Mouse (Mus musculus) neural tube, embryonic 15.5 days (tissue): ENCODE measurements at regions not wholly inside any gene's neighbourhood (a gene's known extent, or its start where the extent isn't known, plus 50 kb on each side); places are given as distances from the start of the nearest gene placed in this dataset.

ENCODE experiments used
- ATAC-seq: fragments of 200-750 bp; cut with Nextera tagmentation; 2 replicates; pipeline ENCODE4 v1.8.0; 2017; ENCODE audit warnings: mild to moderate bottlenecking, moderate TSS enrichment, moderate library complexity; ENCODE audit not compliant: low FRiP score
- H3K27ac ChIP-seq: fragments of 300-500 bp; sonication (generic); replicated peaks from 2 replicates; pipeline ENCODE4 v1.5.1; 2015; ENCODE audit warnings: mild to moderate bottlenecking, inconsistent platforms
- H3K27me3 ChIP-seq: fragments of 300-500 bp; sonication (generic); replicated peaks from 2 replicates; pipeline ENCODE4 v1.6.1; 2015; ENCODE audit warnings: inconsistent platforms
- H3K36me3 ChIP-seq: fragments of 300-500 bp; sonication (generic); 2 replicates; pipeline ENCODE4 v1.6.1; 2015; ENCODE audit warnings: inconsistent platforms
- H3K4me1 ChIP-seq: fragments of 300-500 bp; sonication (generic); 2 replicates; pipeline ENCODE4 v1.6.1; 2015; ENCODE audit warnings: inconsistent platforms
- H3K4me2 ChIP-seq: fragments of 300-500 bp; sonication (generic); 2 replicates; pipeline ENCODE4 v1.6.1; 2015; ENCODE audit warnings: inconsistent platforms, mild to moderate bottlenecking, moderate library complexity
- H3K4me3 ChIP-seq: fragments of 300-500 bp; sonication (generic); replicated peaks from 2 replicates; pipeline ENCODE4 v1.5.1; 2015; ENCODE audit warnings: mild to moderate bottlenecking, inconsistent platforms
- H3K9ac ChIP-seq: fragments of 300-500 bp; sonication (generic); replicated peaks from 2 replicates; pipeline ENCODE4 v1.6.1; 2015; ENCODE audit warnings: mild to moderate bottlenecking, inconsistent platforms
- H3K9me3 ChIP-seq: fragments of 300-500 bp; sonication (generic); replicated peaks from 2 replicates; pipeline ENCODE4 v1.6.1; 2016; ENCODE audit warnings: inconsistent platforms
- WGBS: fragments of 180-500 bp; shearing (Covaris S2); methylation state at CpG from one replicate; pipeline ENCODE4 v1.1.7; 2015; ENCODE audit warnings: mixed read lengths; 5-methylcytosine and 5-hydroxymethylcytosine counted together

GRCm38 (mm10) chr11:56215706-56216105 is 174.9 kb upstream of the Nmur2 start:
- H3K4me2 ChIP-seq: no peak overlapping the region
- whole genome bisulfite sequencing: 92% methylated on average over 2 of the region's 2 CpGs
- H3K9ac ChIP-seq: no peak overlapping the region
- H3K27me3 ChIP-seq: no peaks in the 10 kb centered on the region
- H3K36me3 ChIP-seq: no peaks in the 10 kb centered on the region
- no peak for ATAC-seq
- no peak overlapping the region for H3K4me3 ChIP-seq
- H3K9me3 ChIP-seq: no peaks in the 10 kb centered on the region
- H3K4me1 ChIP-seq: no peaks in the 10 kb centered on the region
- no peak overlapping the region for H3K27ac ChIP-seq

- 93% methylated on average over 3 of the region's 3 CpGs for WGBS
- H3K4me2 ChIP-seq: no peak overlapping the region
These were observed 161.0 kb upstream of the Nmur2 start for GRCm38 (mm10) chr11:56201844-56202243.

GRCm38 (mm10) chr11:56195316-56195715 is 154.5 kb upstream of the Nmur2 start:
- Histone ChIP-seq H3K9ac (no peak overlapping the region), H3K27ac (no peak overlapping the region), H3K4me3 (no peak overlapping the region), H3K4me2 (no peak overlapping the region), H3K36me3 (no peaks in the 10 kb centered on the region), H3K4me1 (no peaks in the 10 kb centered on the region), H3K27me3 (no peaks in the 10 kb centered on the region), H3K9me3 (no peaks in the 10 kb centered on the region)
- 85% methylated on average over 3 of the region's 3 CpGs for WGBS
- no peak for ATAC-seq

More at GRCm38 (mm10) chr11:56201844-56202243, 161.0 kb upstream of the Nmur2 start:
- no peak overlapping the region for H3K27ac ChIP-seq
- no peaks in the 10 kb centered on the region for H3K36me3 ChIP-seq
- ATAC-seq: no peak
- no peaks in the 10 kb centered on the region for H3K4me1 ChIP-seq
- H3K9ac ChIP-seq: no peak overlapping the region
- H3K4me3 ChIP-seq: no peak overlapping the region
- H3K27me3 ChIP-seq: no peaks in the 10 kb centered on the region
- H3K9me3 ChIP-seq: no peaks in the 10 kb centered on the region

GRCm38 (mm10) chr11:56193426-56193825 is 152.6 kb upstream of the Nmur2 start:
- Histone ChIP-seq H3K9me3 (no peaks in the 10 kb centered on the region), H3K4me3 (no peak overlapping the region), H3K27me3 (no peaks in the 10 kb centered on the region), H3K9ac (no peak overlapping the region), H3K4me2 (no peak overlapping the region), H3K36me3 (no peaks in the 10 kb centered on the region), H3K27ac (no peak overlapping the region), H3K4me1 (no peaks in the 10 kb centered on the region)
- WGBS: 31% methylated on average over 2 of the region's 2 CpGs
- ATAC-seq: no peak

DNA sequence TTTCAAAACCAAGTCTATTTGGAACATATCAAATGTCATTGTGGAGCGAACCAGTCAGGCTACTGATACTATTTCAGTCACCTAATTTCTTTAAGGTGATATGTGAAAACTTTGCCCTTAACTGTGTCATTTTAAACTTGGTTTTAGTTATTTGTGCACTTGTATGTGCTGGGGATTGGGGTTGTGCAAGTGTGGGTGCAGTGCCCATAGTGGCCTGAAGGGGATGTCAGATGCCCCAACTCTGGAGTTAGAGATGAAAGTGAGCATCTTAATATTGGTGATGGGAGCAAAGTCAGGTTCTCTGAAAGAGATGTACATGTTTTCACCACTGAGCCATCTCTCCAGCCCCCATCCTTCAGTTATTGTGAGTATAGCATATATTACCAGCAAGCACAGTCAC is 133.1 kb upstream of the Nmur2 start:
- Histone ChIP-seq H3K4me2 (no peak overlapping the region), H3K4me1 (no peaks in the 10 kb centered on the region), H3K27ac (no peak overlapping the region), H3K4me3 (no peak overlapping the region), H3K36me3 (no peaks in the 10 kb centered on the region), H3K9me3 (no peaks in the 10 kb centered on the region), H3K9ac (no peak overlapping the region), H3K27me3 (no peaks in the 10 kb centered on the region)
- ATAC-seq: no peak
- WGBS: 86% methylated on average over 1 of the region's 1 CpGs

GRCm38 (mm10) chr11:56173246-56173645 is 132.4 kb upstream of the Nmur2 start:
- WGBS: 86% methylated on average over 3 of the region's 3 CpGs
- Histone ChIP-seq H3K9me3 (no peaks in the 10 kb centered on the region), H3K27ac (no peak overlapping the region), H3K27me3 (no peaks in the 10 kb centered on the region), H3K9ac (no peak overlapping the region), H3K4me2 (no peak overlapping the region), H3K4me1 (no peaks in the 10 kb centered on the region), H3K4me3 (no peak overlapping the region), H3K36me3 (no peaks in the 10 kb centered on the region)
- ATAC-seq: no peak

DNA sequence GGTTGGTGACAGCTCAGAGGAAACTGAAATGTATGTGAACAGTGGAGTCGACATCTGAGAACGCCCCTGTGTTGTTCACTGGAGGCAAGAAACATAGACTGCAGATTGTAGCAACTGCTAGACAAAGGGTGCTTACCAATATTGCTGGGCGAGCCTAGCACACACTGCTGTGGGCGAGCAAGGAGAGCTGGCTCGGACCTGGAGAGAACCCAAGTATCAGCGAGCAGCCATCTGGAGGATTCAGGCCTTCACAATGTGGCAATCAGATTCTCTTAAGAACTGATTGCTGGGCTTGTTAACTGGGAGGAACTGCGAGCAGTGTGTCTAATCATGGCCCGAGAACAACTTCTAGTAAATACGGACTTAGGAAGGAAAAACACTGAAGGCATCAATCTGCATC is 128.8 kb upstream of the Nmur2 start:
- no peaks in the 10 kb centered on the region for H3K36me3 ChIP-seq
- no peak overlapping the region for H3K4me2 ChIP-seq
- H3K9me3 ChIP-seq: no peaks in the 10 kb centered on the region
- no peak for ATAC-seq
- no peak overlapping the region for H3K9ac ChIP-seq
- H3K27ac ChIP-seq: no peak overlapping the region
- 76% methylated on average over 9 of the region's 9 CpGs for WGBS
- no peaks in the 10 kb centered on the region for H3K27me3 ChIP-seq
- no peak overlapping the region for H3K4me3 ChIP-seq
- H3K4me1 ChIP-seq: no peaks in the 10 kb centered on the region

DNA sequence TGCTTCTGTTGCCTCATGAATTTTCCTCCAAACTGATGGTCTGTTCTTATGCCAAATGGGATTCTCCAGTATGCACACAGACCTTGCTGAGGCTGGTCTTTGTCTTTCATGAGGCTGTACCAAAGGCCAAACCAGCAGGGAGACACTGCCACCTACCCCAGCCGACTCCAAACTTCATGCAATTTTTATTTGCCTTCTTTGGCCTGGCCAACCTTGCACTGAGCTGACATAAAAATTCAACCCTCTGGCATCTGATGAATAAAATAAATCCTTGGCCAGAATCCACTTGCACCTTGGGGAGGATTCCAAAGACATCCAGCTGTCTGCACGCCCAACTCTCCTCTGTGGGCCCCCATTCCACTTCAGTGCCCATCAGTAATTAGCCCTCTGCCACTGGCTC is 126.0 kb upstream of the Nmur2 start:
- no peak for ATAC-seq
- Histone ChIP-seq H3K27ac (no peak overlapping the region), H3K4me3 (no peak overlapping the region), H3K27me3 (no peaks in the 10 kb centered on the region), H3K9ac (no peak overlapping the region), H3K4me1 (no peaks in the 10 kb centered on the region), H3K4me2 (no peak overlapping the region), H3K36me3 (no peaks in the 10 kb centered on the region), H3K9me3 (no peaks in the 10 kb centered on the region)
- WGBS: 54% methylated on average over 2 of the region's 2 CpGs

DNA sequence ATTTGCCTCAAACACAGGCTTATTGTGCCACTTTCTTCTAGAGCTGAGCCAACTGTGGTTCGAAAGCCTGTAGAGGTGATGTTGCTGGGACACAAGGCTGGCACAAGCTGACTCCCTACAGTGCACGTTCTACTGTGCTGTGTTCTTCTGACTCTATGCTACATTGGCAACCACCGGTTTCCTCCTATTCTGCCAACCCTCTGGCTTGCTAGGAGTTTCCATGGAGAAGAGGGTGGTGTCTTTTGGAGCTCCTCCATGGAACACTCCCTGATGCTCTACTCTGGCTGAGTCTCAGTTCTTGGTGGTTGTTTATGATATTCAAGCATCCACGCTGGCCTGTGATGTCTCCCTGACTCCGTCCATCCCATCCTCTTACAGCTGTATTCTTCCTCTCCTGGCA is 124.9 kb upstream of the Nmur2 start:
- ATAC-seq: no peak
- 86% methylated on average over 5 of the region's 5 CpGs for WGBS
- no peak overlapping the region for H3K4me2 ChIP-seq
- no peak overlapping the region for H3K4me3 ChIP-seq
- no peaks in the 10 kb centered on the region for H3K27me3 ChIP-seq
- no peaks in the 10 kb centered on the region for H3K36me3 ChIP-seq
- H3K4me1 ChIP-seq: no peaks in the 10 kb centered on the region
- no peaks in the 10 kb centered on the region for H3K9me3 ChIP-seq
- H3K9ac ChIP-seq: no peak overlapping the region
- no peak overlapping the region for H3K27ac ChIP-seq

DNA sequence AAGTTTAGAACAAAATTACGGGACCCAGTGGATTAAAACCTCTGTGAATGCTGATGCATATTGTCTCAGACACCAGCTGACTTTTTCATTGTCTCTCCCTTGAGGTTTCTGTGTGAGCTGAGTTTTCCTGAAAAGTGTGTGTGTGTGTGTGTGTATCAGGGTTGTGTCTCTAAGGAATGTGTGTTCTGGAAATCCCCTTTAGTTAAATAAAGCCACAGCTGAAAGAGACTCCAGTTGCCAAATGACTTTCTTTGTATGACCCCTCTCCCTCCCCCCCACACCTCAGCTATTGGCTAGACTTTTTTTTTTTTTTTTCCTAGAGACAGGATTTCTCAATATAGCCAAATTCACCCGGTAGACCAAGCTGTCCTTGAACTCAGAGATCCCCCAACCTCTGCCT is 119.5 kb upstream of the Nmur2 start:
- no peaks in the 10 kb centered on the region for H3K36me3 ChIP-seq
- no peak for ATAC-seq
- H3K9ac ChIP-seq: no peak overlapping the region
- H3K4me2 ChIP-seq: no peak overlapping the region
- WGBS: 56% methylated on average over 2 of the region's 2 CpGs
- no peaks in the 10 kb centered on the region for H3K9me3 ChIP-seq
- no peaks in the 10 kb centered on the region for H3K27me3 ChIP-seq
- H3K4me1 ChIP-seq: 0 out of 2 replicates have a peak, but pooled peaks cover 10% of the 10 kb centered on the region
- H3K27ac ChIP-seq: peak overlapping the region; percentile 14; the same call in 1 of the 2 replicates
- H3K4me3 ChIP-seq: no peak overlapping the region

- Histone ChIP-seq H3K9me3 (no peaks in the 10 kb centered on the region), H3K9ac (no peak overlapping the region), H3K4me2 (0 out of 2 replicates have a peak overlapping the region, but pooled peaks have one; percentile 2), H3K27ac (peak overlapping the region; percentile 14; the same call in 1 of the 2 replicates), H3K36me3 (no peaks in the 10 kb centered on the region), H3K4me1 (0 out of 2 replicates have a peak, but pooled peaks cover 10% of the 10 kb centered on the region), H3K27me3 (no peaks in the 10 kb centered on the region), H3K4me3 (no peak overlapping the region)
- ATAC-seq: peak; percentile 86
- 29% methylated on average over 10 of the region's 10 CpGs for WGBS
These were observed 118.7 kb upstream of the Nmur2 start for GRCm38 (mm10) chr11:56159412-56160074.

DNA sequence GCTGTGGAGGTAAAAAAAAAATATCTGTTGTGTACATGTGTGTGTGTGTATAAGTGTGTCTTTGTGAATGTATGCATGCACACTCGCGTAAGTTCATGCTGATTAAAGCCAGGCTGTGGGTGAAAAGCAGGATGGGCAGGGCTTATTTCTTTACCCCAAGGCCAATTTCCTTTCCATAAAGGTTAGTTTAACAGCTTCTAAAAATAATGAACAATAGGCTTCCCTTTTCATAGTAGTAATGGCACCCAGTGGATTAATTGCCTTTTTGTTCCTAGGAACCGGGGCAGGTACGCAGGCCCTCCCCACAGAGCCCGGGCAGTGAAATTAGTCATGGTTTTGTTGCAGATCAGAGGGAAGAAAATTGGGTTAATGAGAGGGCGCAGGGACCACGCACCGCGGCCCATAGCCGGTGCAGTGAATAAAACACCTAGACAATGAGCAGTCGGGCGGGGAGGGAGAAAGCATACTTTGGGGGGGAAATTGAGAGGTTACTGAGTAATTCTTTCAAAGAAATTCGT is 110.1 kb upstream of the Nmur2 start:
- ATAC-seq: no peak
- no peak overlapping the region for H3K9ac ChIP-seq
- H3K27me3 ChIP-seq: peaks cover 12% of the 10 kb centered on the region; the same call in 1 of the 2 replicates
- H3K4me3 ChIP-seq: no peak overlapping the region
- 10% methylated on average over 13 of the region's 13 CpGs for WGBS
- H3K36me3 ChIP-seq: no peaks in the 10 kb centered on the region
- no peaks in the 10 kb centered on the region for H3K9me3 ChIP-seq
- no peak overlapping the region for H3K27ac ChIP-seq
- peaks cover 6% of the 10 kb centered on the region for H3K4me1 ChIP-seq
- H3K4me2 ChIP-seq: 0 out of 2 replicates have a peak overlapping the region, but pooled peaks have one; percentile 17
